Mouse (Mus musculus) spleen, postnatal 36 days (tissue): ENCODE measurements around the gene Vcan.
A peak's percentile ranks its signal among the peaks of the same experiment; 100 is the strongest.

ENCODE experiments used
- DNase-seq, 2 experiments: peaks; one replicate each; pipeline ENCODE4 v3.0.0; 2022; ENCODE audit warnings: low spot score in 2 of 2, mixed read lengths in 1 of 2

Gene Vcan

GRCm38 (mm10) chr13:89726492-89726891 is 15.8 kb downstream of the Vcan start:
- no peak for DNase-seq

- DNase-seq: no peak
These were observed 21.8 kb downstream of the Vcan start for GRCm38 (mm10) chr13:89720497-89720896.

GRCm38 (mm10) chr13:89709497-89710201 is 32.7 kb downstream of the Vcan start:
- no peak for DNase-seq

- no peak for DNase-seq
These were observed 34.0 kb downstream of the Vcan start for GRCm38 (mm10) chr13:89708151-89708927.

- no peak for DNase-seq
These were observed 39.9 kb downstream of the Vcan start for GRCm38 (mm10) chr13:89702395-89702794.

- DNase-seq: no peak
These were observed 42.2 kb downstream of the Vcan start for GRCm38 (mm10) chr13:89699998-89700555.

GRCm38 (mm10) chr13:89692597-89692996 is 49.7 kb downstream of the Vcan start:
- DNase-seq: no peak

- DNase-seq: no peak
These were observed 58.8 kb downstream of the Vcan start for GRCm38 (mm10) chr13:89683490-89683889.

- DNase-seq: no peak
These were observed 60.1 kb downstream of the Vcan start for GRCm38 (mm10) chr13:89682254-89682653.

GRCm38 (mm10) chr13:89679756-89680155 is 62.6 kb downstream of the Vcan start:
- DNase-seq: no peak

- no peak for DNase-seq
These were observed 71.8 kb downstream of the Vcan start for GRCm38 (mm10) chr13:89670505-89670904.

- no peak for DNase-seq
These were observed 73.1 kb downstream of the Vcan start for GRCm38 (mm10) chr13:89668981-89669880.

- DNase-seq: peak in 1 of 2 experiments; percentile 4
These were observed 74.2 kb downstream of the Vcan start for GRCm38 (mm10) chr13:89668069-89668468.

GRCm38 (mm10) chr13:89661688-89662087 is 80.6 kb downstream of the Vcan start:
- no peak for DNase-seq

GRCm38 (mm10) chr13:89657046-89657445 is 85.3 kb downstream of the Vcan start:
- DNase-seq: no peak

- DNase-seq: no peak
These were observed 89.0 kb downstream of the Vcan start for GRCm38 (mm10) chr13:89653279-89653678.

GRCm38 (mm10) chr13:89652773-89653172 is 89.5 kb downstream of the Vcan start:
- no peak for DNase-seq

- no peak for DNase-seq
These were observed 96.7 kb downstream of the Vcan start for GRCm38 (mm10) chr13:89645589-89645988.

GRCm38 (mm10) chr13:89637012-89637411 is 105.3 kb downstream of the Vcan start:
- DNase-seq: no peak

- DNase-seq: no peak
These were observed 108.1 kb downstream of the Vcan start for GRCm38 (mm10) chr13:89634137-89634683.

GRCm38 (mm10) chr13:89619064-89619463 is 123.2 kb downstream of the Vcan start:
- DNase-seq: no peak
